ENCODE assay signal across 23 mouse cellular contexts in the genomic region with DNA sequence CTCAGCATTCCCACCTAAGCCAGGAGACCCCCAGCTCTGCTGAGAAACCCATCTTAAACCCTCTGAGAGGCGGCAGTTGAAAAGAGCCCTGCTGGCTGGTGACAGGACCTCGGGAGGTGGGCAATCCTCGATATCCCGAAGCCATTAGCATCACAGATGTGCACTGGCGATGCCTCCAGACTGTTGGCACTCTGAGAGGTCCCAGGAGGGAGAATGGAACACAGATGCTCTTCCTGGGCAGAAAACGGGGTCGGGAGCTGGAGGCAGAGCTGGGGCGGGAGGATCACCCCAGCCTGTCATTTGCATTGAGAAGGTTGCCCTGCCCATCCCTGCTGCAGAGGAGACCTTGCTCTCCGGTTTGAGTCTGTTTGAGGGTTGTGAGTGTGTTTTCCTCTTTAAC. TPM values are rescaled to one million over a fixed set of nuclear protein-coding genes. Genes with fewer than 3 reads are reported as not detected.
"Had no signal": no experiment of that assay in that cellular context is flagged by ENCODE, and none has a peak within 500 bp of the region (broad histone marks: within the 10 kb centered on the region; RNA-seq: fewer than 3 reads in every experiment).

No protein-coding gene starts in this region.

- H3K4me2 ChIP-seq: lung, embryonic 15.5 days; midbrain, embryonic 11.5 days; midbrain, embryonic 13.5 days; midbrain, embryonic 15.5 days; neural tube, embryonic 12.5 days; stomach, embryonic 15.5 days had no signal

- H3K27ac ChIP-seq: lung, embryonic 15.5 days; macrophage; midbrain, embryonic 13.5 days; midbrain, embryonic 15.5 days; neural tube, embryonic 12.5 days; stomach, embryonic 15.5 days; stomach, postnatal 0 days had no signal

- DNase-seq: liver, postnatal 0 days; lung, adult 2 months; lung, postnatal 14 days; lung, postnatal 36 days; right cerebral cortex, postnatal 14 days; thymus, adult 2 months; thymus, postnatal 25 days; thymus, postnatal 4 days had no signal

- H3K9ac ChIP-seq: liver, postnatal 0 days; lung, embryonic 15.5 days; midbrain, embryonic 13.5 days; midbrain, embryonic 15.5 days; neural tube, embryonic 12.5 days; stomach, embryonic 15.5 days had no signal

- H3K9me3 ChIP-seq: lung, embryonic 15.5 days; midbrain, embryonic 13.5 days; midbrain, embryonic 15.5 days; neural tube, embryonic 12.5 days; stomach, embryonic 15.5 days had no signal

- H3K36me3 ChIP-seq: lung, embryonic 15.5 days; midbrain, embryonic 13.5 days; midbrain, embryonic 15.5 days; neural tube, embryonic 12.5 days; stomach, embryonic 15.5 days had no signal

- H3K4me3 ChIP-seq: lung, embryonic 15.5 days; megakaryocyte, embryonic 14.5 days; midbrain, embryonic 13.5 days; midbrain, embryonic 15.5 days; neural tube, embryonic 12.5 days; stomach, embryonic 15.5 days had no signal

- H3K27me3 ChIP-seq: midbrain, embryonic 15.5 days had no signal

- H3K4me1 ChIP-seq: lung, embryonic 15.5 days; stomach, embryonic 15.5 days had no signal

- ATAC-seq: liver, postnatal 0 days; lung, postnatal 0 days; midbrain, embryonic 13.5 days; midbrain, embryonic 15.5 days had no signal

RNA-seq across cellular contexts. Expression of a gene that starts 42.7 kb away (rescaled TPM):
- total RNA-seq: megakaryocyte progenitor cell, adult 5-6 weeks; monocyte, adult 5-6 weeks; neutrophil, adult 5-6 weeks had no signal
- polyA plus RNA-seq: liver, postnatal 0 days; lung, adult 2 months; lung, postnatal 0 days; macrophage; spleen, adult 2 months; urinary bladder, adult 2 months had no signal
